Mouse (Mus musculus) thymus, postnatal 10 days (tissue): ENCODE measurements around the gene Selplg.
A peak's percentile ranks its signal among the peaks of the same experiment; 100 is the strongest.

Experiments
- DNase-seq, 2 experiments: peaks; one replicate each; pipeline ENCODE4 v3.0.0; 2021; ENCODE audit warnings: low spot score in 2 of 2

Selplg gene

DNA sequence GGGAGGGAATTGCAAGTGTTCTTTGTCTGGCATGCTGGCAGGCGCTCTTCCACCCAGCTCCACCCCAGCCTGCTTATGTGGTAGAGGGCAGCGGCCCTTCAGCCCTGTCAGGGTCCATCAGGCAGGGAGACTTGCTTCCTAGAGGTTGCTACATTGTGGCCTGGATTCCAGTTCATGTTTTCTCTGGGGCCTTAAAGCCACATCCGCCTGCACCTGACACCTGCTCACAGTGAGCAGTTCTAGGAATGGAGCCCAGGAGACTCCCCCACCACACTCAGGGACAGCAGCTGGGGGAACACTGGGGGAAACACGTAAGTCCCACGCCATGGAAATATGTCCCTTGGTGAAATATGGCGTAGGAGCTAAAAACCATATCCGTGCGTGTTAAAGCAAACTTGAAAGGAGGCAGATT is at the start of gene Selplg:
TSS of gene Selplg (minus strand) at position 155 of the 412 bp plus-strand sequence.
- DNase-seq: peak; percentile 81 to 87

DNA sequence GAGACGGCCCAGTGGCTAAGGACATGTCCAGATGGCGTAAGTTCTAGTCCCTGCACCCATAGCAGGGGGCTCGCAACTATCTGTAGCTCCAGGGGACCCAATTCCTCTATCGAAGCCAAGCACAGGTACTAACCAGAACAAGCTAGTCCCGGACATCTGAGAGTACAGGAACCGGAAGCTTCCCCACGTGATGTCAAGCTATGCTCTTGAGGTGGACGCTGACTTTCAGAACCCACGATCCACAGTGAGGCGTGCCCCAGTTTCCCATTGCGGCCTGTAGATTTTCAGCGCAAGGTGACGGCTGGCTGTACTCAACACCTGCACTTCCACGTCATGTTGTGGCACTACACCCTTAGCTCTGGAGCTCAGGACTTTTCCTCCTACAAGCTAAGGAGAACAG is 48.7 kb upstream of the Selplg start:
- DNase-seq: no peak

DNA sequence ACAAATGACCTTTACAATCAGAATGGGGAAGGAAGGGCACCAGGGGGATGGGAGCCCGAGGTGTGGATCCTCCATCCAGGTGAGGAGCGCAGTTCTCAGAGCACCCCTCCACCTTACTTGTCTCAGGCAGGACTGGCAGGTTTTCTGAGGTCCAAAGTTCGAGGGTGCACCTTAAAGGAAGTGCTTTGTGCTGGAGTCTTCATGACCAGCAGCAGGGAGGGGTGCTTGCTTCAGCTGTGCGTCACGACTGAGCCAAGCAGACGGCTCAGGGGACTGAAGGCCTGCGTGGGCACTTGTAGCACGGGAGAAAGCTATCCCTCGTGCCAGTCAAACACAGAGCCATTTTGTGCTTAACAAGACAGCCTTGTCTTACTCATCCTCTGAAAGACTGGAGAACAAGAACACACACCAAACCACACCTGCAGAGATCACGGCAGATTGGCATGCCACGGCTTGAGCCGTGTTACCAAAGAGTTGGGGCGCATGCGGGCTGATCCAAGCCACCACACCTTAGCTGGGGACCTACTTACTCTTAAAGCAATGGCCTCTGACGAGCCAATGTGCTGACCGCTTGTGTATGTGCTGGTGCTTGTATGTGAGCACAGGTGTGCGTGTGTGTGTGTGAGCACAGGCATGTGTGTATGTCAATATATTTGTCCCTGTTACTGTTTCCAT is 46.6 kb upstream of the Selplg start:
- no peak for DNase-seq

DNA sequence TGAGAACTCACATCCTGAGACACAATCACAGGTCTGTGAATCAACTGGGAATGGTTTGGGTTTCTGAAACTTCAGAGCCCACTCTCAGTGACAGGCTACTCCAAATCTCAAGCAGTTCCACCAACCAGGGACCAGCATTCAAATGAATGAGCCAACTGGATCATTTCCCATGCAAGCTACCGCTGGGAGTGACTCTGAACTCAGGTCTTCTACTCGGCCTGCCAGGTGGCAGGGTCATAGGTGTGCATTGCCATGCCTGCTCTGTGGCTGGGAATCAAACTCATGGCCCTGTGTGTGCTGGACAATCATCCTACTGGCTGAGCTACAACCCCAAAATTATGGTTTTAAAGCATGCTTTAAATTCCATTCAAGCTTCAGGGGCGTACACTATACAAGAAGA is 45.1 kb upstream of the Selplg start:
- DNase-seq: no peak

DNA sequence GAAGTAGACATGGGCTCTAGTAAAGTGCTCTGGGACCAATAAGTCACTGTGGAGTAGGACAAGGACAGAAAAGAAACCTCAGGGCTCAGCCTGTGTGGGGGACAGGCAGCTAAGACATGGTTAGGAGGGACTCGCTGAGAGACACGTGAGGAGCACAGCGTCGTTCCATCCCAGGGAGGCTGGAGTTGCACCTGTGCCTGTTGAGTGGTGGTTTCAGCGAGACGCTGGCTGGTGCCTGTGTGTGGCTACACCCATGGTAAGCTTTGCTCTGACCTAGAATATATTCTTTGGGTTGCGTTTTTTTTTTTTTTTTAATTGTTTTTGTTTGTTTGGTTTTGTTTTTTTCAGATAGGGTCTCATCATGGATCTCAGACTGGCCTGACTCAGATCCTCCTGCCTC is 43.7 kb upstream of the Selplg start:
- DNase-seq: peak; percentile 21 to 41

DNA sequence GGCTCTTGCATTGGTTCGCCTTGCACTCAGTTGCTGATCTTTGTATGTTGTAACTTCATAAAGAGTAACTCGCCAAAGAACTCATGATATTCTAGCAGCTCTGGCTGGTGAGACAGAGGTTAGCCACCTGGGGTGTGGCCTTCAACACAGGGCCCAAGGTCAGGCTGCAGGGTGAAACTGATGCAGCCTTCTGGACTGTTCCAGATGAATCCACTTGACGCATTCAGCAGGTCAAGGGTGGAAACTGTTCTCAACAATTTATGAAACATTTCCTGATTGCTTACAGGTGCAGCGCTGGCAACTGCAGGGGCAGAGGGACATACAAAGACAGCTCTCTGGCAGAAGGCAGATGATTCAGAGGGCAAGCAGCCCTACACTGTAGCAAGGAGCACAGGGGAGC is 43.2 kb upstream of the Selplg start:
- DNase-seq: no peak

DNA sequence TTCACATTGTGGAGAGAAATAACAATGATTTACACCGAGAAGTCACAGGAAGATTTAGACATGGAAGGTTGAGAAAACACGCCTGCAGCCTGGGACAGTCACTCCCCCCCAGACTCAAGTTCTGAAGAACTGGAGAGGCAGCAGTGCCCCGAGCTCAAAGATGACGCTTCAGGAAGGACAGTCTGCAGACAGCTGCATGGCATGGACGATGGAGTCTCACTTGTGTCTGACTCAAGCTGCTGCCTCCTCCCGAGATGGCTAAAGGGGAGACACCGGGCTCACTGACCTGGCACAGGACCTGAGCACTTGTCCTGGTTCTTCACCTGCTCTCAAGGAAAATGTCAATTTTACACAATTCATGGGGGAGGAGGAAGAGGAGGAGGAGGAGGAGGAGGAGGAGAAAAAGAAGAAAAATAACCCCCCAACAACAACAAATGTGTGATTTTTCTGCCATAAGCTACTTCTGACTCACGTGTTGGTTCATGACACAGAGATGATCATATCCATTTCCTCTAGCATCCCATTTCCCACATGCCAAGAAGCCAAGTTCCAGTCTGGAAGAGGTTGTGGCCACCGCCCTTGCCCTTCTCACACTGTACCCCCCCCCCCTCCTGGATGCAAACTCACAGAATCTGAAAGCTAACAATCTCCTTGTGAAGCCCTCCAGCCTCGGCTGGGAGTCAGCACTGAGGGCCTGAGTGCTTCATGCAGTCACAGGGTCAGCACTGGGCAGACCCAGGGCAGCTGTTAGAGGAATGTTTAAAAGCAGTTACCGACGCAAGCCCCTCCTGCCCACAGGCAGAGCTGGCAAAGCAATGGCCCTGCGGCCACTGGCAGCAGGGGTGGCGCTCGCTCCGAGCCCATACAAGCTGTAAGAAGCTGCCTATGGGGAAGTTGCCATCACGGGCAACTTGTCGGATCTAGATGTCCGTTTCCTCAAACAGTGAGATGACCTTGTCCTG is 41.9 kb upstream of the Selplg start:
- DNase-seq: no peak

DNA sequence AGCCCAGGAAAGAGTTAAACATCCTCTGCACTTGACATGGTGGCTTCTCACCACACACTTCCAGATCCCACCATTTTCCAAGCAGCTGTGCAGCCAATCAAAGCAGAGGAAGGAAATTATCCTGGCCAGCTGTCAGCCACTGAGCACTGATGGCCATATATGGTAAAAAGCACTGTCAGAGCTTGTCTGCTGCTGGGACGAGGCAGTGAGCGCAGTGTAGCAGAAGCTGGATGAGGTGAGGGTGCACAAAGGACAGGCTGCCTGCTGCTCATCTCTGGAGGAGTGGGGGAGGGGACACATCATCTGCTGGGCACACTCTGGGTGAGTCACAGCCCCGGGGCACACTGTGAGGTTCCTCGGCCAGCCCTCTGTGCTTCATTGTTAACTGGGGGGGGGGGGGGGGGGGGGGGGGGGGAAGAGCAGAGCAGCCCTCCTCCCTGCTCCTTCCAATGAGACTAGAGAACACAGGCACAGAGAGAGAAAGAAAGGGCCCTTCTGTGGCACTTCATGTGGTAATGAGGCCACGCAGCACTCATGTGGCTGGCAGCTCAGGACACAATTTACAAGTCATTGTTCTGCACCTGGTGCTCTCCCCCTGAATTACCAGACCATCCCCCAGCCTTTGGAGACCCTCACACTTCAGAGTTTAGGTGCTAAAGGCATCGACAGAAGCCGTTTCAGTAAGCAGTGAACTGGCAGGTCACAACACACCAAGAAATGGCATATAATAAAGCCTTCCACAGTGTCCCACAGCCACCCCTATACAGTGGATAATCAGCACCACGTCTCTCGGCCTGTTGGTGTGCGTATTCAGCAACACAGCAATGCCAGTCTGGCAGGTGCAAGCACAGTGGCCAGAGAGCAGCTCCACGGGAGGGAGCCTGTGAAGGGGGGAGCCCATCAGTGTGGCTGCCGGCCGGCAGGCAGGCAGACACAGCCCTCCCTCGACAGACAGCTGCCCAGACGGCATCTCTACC is 40.8 kb upstream of the Selplg start:
- DNase-seq: peak; percentile 46 to 47

DNA sequence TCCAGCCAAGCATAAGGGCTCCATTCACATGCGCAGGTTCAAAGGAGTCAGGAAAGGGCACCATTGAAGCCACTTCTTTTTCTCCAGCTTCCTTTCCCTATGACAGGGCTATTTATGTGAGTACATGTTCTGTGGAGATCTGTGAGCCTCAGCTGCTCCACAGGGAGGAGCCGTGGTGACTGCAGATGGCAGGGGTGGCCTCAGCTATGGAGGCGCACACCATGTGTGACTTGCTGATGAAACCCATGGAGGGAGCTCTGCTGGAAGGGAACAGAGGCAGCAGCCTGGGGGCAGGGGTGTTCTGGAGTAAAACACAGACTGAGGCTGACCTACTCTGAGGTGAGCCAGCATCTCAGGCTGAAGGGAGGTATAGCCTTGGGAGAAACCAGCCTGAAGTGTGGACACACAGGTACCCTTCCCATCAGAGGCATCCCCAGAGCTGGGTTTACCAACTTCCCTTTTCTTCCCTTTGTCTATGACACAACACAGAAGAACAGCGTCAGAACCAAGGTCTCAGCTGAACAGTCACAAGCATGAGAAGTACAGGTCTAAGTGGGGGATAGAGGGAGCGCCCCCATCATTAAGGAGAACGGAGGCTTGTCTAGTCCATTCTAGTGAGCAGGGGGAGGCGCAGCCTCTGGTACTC is 39.6 kb upstream of the Selplg start:
- DNase-seq: no peak

DNA sequence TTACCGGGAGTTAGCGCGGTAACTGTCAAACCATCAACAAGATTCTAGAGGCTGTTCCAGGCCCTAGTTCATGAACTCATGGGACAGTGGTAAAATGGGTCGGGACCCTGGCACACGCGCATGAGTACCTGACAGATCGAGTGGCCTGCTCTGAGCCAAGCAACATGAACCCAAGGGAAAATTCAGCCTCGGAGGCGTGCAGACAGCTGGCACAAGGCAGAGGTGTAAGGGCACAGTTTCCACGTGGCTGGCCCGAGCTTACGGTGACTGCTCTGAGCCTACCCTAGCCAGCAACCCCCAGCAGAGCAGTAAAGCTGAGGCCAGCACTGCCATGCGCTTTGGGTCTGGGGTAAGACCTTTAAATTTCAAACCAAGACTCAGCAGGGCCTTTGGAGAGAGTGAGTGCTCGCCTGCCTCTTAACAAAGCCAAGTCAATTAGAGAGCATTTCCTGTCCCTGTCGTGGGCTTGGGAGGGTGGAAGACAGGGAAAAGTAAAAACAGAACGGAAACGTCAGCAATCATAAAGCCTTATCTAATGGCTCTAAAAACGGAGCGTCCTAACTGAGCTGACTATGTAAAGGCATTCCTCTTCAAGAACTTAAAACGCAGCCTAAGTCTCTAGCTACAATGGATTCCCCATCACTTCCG is 38.1 kb upstream of the Selplg start:
- DNase-seq: no peak

DNA sequence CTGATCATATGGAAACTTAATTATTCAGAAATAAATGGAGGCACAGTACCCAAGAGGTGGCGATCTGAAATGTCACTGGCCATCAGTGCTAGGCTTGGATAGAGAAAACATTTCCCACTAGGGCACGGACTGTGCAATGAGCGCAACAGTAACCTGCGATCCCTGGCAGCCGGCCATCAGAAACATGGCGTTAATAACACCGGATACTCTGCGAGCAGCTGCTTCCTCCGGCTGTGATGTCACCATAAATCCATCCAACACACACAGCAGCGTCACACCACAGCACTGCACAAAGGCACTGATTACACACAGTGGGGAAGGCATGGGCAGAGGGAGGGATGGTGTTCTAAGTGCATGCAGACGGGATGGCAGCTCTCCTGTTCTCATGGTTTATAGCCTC is 36.7 kb upstream of the Selplg start:
- no peak for DNase-seq

DNA sequence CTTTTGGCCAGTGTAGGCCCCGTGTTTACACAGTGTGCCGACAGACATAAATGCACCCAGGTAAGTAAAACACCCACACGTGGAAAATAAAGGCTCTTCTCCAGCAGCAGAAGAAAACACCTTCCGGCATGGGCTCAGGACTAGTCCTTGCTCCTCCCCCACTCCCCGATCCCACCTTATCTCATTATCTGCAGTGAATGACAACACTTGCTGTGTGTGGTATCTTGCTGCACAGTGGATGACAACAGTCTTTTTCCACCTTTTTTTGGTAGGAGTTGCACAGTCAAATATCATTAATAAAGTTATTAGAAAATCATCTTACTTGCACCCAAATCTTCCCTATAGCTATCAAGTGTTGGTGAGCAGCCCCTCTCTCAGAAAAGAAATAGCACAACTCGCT is 32.5 kb upstream of the Selplg start:
- DNase-seq: no peak

DNA sequence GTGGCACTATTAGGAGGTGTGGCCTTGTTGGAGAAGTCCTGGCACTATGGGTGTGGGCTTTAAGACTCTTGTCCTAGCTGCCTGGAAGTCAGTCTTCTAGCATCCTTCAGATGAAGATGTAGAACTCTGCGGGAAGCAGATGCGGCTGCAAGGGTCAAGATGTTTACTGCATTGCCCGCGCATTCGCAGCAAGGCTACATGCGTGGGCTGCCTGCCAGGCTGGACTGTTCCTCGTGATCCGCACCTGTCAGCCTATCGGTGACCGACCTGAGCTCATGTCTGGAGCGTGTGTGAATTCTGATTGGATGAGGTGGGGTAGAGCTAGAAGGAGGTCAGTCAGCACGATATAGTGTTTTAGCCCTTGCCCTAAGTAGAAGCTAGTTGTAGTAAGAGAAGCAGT is 31.6 kb upstream of the Selplg start:
- DNase-seq: no peak

DNA sequence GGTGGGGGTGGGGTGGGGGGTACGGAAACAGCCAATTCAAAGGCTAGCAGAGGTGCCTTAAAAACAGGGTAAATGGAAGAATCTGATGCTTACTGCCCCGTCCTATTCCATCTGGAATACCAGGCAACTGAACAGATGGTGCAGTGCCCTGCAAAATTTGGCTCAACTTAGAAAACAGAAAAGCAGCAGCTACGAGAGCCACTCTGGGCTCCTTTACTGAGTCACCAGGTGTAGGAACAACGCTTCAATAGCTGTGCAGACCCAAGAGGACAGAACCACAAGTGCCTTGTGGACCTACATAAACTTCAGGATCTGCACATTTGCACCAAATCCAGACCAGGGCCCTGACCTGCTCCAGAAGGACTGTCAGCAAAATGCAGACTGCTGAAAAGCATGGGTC is 30.0 kb upstream of the Selplg start:
- DNase-seq: no peak

DNA sequence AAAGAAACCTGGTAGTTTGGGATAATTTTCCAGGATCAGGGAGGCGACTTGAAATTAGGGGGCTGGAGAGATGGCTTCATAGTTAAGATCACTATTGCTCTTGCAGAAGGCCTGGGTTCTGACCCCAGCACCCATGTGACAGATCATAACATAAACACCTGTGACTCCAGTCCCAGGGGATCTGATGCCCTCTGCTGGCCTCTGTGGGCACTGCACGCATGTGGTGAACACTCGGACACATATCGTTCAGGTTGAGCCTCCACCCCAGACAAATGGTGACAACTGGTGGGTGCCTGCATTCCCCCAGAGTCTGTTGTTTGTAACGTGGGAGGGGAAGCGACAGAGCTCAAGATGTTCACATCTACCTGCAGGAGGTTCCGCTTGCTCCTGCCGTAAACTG is 28.9 kb upstream of the Selplg start:
- peak in 1 of 2 experiments; percentile 49 for DNase-seq

DNA sequence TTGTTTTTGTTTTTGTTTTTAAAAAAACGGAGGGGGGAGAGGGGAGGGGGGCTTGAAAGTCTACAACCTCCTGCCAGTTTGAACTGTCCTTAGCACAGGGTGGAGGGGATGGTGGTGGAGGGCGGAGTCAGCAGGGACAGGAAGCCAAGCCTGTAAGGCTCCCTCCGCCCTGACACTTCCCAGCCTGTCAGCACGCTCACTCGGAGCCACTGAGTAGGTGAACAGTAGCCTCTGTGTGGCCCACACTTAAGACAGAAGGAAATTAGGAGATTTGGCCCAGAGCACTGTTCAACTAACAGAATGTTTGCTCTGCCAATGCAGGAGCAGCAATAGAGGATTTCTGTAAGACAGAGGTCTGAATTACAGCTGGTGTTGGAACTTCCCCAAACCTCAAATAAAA is 26.5 kb upstream of the Selplg start:
- DNase-seq: peak in 1 of 2 experiments; percentile 44

DNA sequence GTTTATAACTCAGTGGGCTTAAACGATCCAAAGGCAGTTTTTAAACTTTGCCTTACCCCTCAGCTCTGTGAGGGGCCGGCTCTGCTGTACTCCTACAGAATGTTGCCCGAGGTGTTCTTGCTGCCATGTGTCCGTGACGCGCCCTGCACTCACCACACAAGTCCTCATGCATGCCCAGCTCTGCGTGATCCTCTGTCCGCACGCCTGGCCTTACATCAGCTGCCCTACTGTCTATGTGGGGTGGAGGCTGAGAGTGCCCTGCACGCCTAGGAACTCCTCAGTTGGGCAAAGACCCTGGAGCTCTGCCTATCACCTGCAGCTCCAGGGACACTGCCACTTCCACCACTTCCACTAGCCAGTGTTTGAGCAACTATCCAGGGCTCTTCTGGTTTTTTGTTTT is 26.1 kb upstream of the Selplg start:
- DNase-seq: no peak

DNA sequence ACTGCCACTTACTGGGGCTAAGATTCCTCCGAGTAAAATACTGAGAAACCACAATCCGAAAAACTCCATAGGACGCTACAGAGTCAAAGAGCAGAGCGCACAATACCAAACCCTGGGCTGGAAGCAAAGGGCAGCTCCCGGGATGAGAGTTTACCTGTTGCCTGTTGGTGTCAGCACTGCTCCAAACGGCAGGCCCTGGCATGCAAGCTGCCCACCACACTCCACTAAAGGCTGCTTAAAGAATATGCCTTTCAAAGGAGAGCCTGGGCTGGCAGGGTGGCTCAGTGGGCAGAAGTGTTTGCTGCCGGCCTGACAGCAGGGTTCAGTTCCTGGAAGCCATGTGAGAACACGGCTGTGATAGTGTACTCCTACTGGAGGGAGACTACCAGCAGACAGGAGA is 25.2 kb upstream of the Selplg start:
- no peak for DNase-seq

DNA sequence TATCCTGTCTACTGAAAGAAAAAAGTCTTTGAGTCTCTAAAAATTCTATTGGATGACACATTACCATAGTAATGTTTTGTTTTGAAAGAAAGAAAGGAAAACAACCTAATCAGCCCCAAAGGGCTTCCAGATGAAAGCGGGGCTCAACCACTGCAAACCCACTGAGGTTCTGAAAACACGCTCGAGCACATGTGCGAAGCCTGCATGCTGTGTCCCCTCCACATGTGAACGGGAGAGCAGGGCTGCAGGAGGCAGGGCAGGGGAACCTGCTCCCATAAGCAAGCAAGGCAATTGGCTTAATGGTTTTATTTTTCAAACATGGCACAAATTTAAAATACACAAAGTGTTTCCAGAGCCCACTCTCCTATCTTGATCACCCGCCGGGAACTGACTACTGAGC is 24.2 kb upstream of the Selplg start:
- DNase-seq: no peak

DNA sequence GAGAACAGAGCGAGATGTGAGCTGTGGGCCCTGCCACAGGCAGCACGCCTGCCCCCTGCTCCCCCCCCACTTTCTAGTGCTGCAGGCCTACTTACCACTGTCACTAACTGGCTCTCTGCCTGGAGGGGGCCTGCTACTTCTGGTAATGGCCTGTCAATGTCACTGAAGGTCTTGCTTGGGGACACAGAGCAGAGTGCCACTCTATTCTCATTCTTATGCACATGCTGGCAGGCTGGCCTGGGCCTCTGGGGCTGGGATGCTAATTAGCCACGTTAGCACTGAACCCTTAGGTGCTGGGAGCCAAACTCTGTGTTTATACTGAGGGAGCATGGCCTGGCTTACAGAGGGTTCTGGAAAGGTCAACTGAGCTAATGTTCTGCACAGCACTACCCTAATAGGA is 23.3 kb upstream of the Selplg start:
- no peak for DNase-seq

DNA sequence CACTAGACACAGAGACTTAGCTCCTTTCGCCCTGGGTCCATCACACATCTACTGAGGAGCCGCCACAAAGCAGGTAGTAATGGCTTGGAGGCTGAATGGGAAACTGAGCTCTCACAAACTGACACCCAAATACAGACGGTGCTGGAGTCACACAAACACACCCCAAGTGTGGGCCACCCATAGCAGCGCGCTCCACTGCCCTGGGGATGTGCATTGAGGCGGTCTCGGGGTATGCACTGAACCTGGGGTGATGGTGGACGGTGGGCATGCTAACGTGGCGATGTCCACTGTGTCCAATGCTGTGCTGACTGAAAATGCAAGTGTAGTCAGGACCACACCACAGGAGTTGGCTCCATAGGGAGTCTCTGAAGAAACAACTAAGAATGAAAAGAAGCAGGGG is 22.7 kb upstream of the Selplg start:
- DNase-seq: no peak
